Mouse (Mus musculus) spleen, adult 2 months (tissue): ENCODE measurements around the gene Rgs11.

ENCODE experiments used
- CTCF ChIP-seq: fragments of 200-500 bp; IDR thresholded peaks from 2 replicates; pipeline ENCODE4 v1.5.1; 2011; ENCODE audit warnings: mild to moderate bottlenecking, inconsistent platforms; ENCODE audit not compliant: insufficient read depth, insufficient read length, insufficient replicate concordance; ENCODE audit errors: extremely low read depth
- POLR2A ChIP-seq: fragments of 200-500 bp; IDR thresholded peaks from 2 replicates; pipeline ENCODE4 v1.6.1; 2011; ENCODE audit warnings: low read depth, low read length, inconsistent platforms

DNA sequence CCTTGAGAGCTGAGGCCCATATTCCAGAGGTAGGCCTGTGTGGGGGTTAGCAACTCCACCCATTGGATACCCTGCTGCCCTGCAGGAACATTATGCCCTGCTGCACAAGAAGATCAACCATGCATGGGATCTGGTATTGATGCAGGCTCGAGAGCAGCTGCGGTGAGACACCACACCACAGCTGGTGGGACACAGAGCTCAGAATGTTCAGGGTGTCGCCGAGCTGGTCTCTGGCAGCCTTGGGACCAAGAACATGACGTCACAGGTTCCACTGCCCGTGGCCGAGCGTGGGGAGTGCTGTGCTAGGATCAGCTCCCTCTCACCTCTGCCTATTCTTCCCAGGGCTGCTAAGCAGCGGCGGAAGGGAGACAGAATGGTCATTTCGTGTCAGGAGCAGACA lies 2.0 kb downstream of the Rgs11 start:
- TF ChIP-seq CTCF: no peak
- TF ChIP-seq POLR2A: no peak
